ENCODE assay signal across 7 mouse cellular contexts in the genomic region with DNA sequence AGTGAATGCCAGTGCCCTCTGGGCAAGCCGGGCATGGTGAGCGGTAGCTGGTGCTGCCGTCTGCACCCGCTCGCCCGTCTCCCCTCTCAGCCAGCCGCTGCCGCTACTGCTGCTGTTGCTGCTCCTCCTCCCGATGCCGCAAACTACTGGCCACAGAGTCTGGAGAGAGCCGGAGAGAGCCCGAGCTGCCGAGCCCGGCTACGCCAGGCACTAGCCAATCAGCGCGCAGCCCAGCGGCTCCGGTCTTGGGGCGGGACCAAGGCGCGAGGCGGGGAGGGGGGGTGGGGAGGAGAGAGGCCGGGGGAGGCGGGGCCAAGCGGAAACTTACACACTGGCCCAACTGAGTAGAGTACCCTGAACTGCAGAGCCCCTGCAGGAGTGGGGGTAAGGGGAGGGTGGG. TPM values are rescaled to one million over a fixed set of nuclear protein-coding genes. Genes with fewer than 3 reads are reported as not detected.
DNase-seq lines count a peak whose midpoint lies in the region; ATAC-seq lines count a peak whose summit lies in the region.

Gene Pcdh19, minus strand, starts transcription at position 148 of the 400 bp plus-strand sequence.

- H3K9me3 ChIP-seq in hindbrain, embryonic 12.5 days (replicated peaks): no peaks in the 10 kb centered on the region

- WGBS in hindbrain, embryonic 12.5 days: 30% methylated on average over 19 of the region's 26 CpGs

- peak within 1 kb of the TSS; percentile 59 for H3K9ac ChIP-seq in hindbrain, embryonic 12.5 days

- no peaks in the 10 kb centered on the region for H3K36me3 ChIP-seq in hindbrain, embryonic 12.5 days

- DNase-seq in adipocyte (ENCODE audit: low spot score): peak; percentile 81
- peak; percentile 75 to 85 for DNase-seq in cerebellum, postnatal 10 days
- peak; percentile 35 to 65 for DNase-seq in frontal cortex, postnatal 25 days (ENCODE audit: low spot score in 2 of 2)
- peak; percentile 60 to 70 for DNase-seq in layer of hippocampus, postnatal 25 days (ENCODE audit: extremely low spot score in 1 of 2, low spot score in 1 of 2)
- DNase-seq in lung, postnatal 25 days (ENCODE audit: low spot score): peak; percentile 68
- DNase-seq in right cerebral cortex, postnatal 10 days (ENCODE audit: low spot score in 2 of 2): peak; percentile 86 to 88

- peak within 1 kb of the TSS; percentile 53 for H3K4me3 ChIP-seq in hindbrain, embryonic 12.5 days

- ATAC-seq in hindbrain, embryonic 12.5 days (ENCODE audit: low FRiP score): peak; percentile 90

- H3K27ac ChIP-seq in hindbrain, embryonic 12.5 days: peak within 1 kb of the TSS; percentile 55

- peak within 1 kb of the TSS; percentile 80 for H3K4me2 ChIP-seq in hindbrain, embryonic 12.5 days (replicated peaks)

- no peaks in the 10 kb centered on the region for H3K4me1 ChIP-seq in hindbrain, embryonic 12.5 days

- peaks cover 11% of the 10 kb centered on the region for H3K27me3 ChIP-seq in hindbrain, embryonic 12.5 days

RNA-seq across cellular contexts. Expression of gene Pcdh19, which starts in this region (rescaled TPM):
- polyA plus RNA-seq in hindbrain, embryonic 12.5 days (2016; fragmentation: Nextera tagmentation; extraction: Ambion mirVana): 7.4 and 9.4 TPM in 2 replicates
- total RNA-seq in layer of hippocampus, postnatal 25 days (2021): 10 to 100 TPM; 68.2 to 71.4 TPM

Comparison
In these comparisons a context has a peak if more than half of its experiments do, and no peak if none do; other contexts are left out.
1. Peak in every context shown above with its lines: DNase-seq, ATAC-seq, H3K4me3 ChIP-seq and H3K27ac ChIP-seq.